Mouse (Mus musculus): ENCODE data around the gene Klhl23. TPM values are rescaled to one million over a fixed set of nuclear protein-coding genes. Genes with fewer than 3 reads are reported as not detected.

Gene Klhl23
- polyA plus RNA-seq, 1 experiment from 2014 or later: 20.2 TPM

DNA sequence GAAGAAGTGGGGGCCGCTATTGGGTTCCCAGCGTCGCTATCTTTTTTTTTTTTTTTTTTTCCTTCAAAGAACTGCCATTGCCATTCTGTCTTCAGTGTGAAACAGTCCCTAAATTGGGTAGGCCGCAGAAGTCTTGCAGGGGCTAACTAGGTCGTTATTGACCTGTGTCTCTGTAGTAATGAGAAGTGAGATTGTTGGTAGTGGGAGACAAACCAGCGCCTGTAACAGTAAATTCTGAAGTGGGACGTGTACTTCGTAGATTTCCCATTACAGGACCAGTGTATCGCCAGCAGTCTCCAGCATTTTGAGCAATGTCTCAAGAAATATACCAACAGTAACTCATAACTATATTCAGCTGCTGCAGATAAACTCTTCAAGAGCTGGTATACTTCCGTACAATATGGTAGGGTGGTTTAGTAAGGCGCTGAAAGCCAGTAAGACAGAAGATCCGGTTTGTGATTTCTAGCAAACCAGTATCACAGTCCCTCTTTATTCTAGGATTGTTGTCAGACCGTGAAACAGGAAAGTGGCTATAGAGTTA lies 40.4 kb downstream of the Klhl23 start:
- DNase-seq (no peak), ATAC-seq (ENCODE audit: low read depth) (no peak)
- Histone ChIP-seq H3K4me2 (peak overlapping the region; percentile 84), H3K9me3 (replicated peaks) (no peaks in the 10 kb centered on the region), H3K9ac (peak overlapping the region; percentile 100), H3K4me3 (replicated peaks) (peak overlapping the region; percentile 100), H3K27me3 (no peaks in the 10 kb centered on the region), H3K27ac (peak overlapping the region; percentile 91), H3K4me1 (replicated peaks) (peaks cover 28% of the 10 kb centered on the region), H3K36me3 (peaks cover 25% of the 10 kb centered on the region)
- WGBS (ENCODE audit: insufficient replicate concordance): under 1% methylated on average over 13 of the region's 13 CpGs

DNA sequence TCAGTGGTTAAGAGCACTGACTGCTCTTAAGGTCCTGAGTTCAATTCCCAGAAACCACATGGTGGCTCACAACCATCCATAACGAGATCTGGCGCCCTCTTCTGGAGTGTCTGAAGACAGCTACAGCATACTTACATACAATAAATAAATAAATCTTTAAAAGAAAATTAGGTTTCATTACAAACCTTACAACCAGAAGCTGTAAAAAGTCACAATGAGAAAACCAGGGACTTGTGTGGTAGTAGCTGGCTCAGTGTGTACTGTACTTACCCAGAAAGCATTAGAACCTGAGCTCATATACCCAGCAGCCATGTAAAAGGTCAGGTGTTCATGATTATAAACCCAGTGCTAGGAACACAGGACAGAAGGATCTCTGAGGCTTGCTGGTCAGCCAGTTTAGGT lies 62.2 kb downstream of the Klhl23 start:
- H3K36me3 ChIP-seq: peaks cover 13% of the 10 kb centered on the region
- 0 out of 2 replicates have a peak, but pooled peaks have one; percentile 4 for ATAC-seq (ENCODE audit: low read depth)
- H3K9me3 ChIP-seq (replicated peaks): no peaks in the 10 kb centered on the region
- 38% methylated on average over 2 of the region's 2 CpGs for WGBS (ENCODE audit: insufficient replicate concordance)
- H3K27me3 ChIP-seq: no peaks in the 10 kb centered on the region
- peak overlapping the region; percentile 87 for H3K4me3 ChIP-seq (replicated peaks)
- peaks cover 17% of the 10 kb centered on the region for H3K4me1 ChIP-seq (replicated peaks)
- H3K27ac ChIP-seq: peak overlapping the region; percentile 84
- DNase-seq: no peak
- H3K9ac ChIP-seq: peak overlapping the region; percentile 94
- H3K4me2 ChIP-seq: peak overlapping the region; percentile 66

DNA sequence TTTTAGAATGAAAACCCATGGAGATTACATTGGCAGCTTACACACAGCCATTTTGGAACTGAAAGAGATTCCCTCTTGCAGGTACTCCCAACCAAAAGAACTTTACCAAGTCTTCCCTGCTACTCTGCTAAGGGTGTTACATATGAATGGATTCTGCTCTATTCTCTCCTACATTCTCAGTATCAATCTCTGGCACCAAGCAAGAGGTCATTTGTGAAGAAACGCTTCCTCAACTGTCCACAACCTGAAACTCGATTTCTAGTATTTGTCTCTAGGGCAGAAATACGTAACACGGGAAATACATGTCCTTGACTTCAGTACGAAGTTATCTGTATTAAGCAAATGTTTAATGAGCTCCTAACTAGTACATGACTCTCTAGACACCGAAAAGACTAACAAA lies 62.8 kb downstream of the Klhl23 start:
- H3K4me2 ChIP-seq: peak overlapping the region; percentile 66
- WGBS (ENCODE audit: insufficient replicate concordance): 24% methylated on average over 6 of the region's 6 CpGs
- peak overlapping the region; percentile 84 for H3K27ac ChIP-seq
- peak overlapping the region; percentile 94 for H3K9ac ChIP-seq
- H3K9me3 ChIP-seq (replicated peaks): no peaks in the 10 kb centered on the region
- peak overlapping the region; percentile 87 for H3K4me3 ChIP-seq (replicated peaks)
- ATAC-seq (ENCODE audit: low read depth): no peak
- H3K4me1 ChIP-seq (replicated peaks): peaks cover 17% of the 10 kb centered on the region
- no peaks in the 10 kb centered on the region for H3K27me3 ChIP-seq
- DNase-seq: no peak
- H3K36me3 ChIP-seq: peaks cover 8% of the 10 kb centered on the region

DNA sequence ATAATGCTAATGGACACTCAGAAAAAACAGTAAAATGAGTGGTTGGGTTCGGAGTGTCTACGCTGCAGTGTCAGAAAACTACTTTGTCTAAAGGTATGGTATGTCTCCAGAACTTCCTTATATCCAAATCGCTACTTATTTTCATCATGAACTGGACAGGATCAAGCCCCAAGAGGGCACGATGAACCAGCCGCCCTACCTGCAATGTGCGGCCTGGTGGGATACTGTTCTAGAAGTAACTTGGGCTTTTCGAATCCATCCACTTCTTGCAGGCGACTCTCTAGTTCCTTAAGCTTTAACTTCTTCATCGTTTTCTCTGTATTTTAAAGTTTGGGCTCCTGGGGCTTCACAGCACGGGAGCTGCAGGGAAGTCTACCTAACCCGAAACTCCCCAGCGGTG lies 63.3 kb downstream of the Klhl23 start:
- Histone ChIP-seq H3K4me2 (peak overlapping the region; percentile 66), H3K36me3 (peaks cover 5% of the 10 kb centered on the region; the same call in 1 of the 2 replicates), H3K4me1 (replicated peaks) (peaks cover 17% of the 10 kb centered on the region), H3K9ac (peak overlapping the region; percentile 94), H3K4me3 (replicated peaks) (peak overlapping the region; percentile 87), H3K27ac (peak overlapping the region; percentile 84), H3K27me3 (no peaks in the 10 kb centered on the region), H3K9me3 (replicated peaks) (no peaks in the 10 kb centered on the region)
- WGBS (ENCODE audit: insufficient replicate concordance): 2% methylated on average over 12 of the region's 12 CpGs
- ATAC-seq (ENCODE audit: low read depth) (peak; percentile 55), DNase-seq (no peak)

DNA sequence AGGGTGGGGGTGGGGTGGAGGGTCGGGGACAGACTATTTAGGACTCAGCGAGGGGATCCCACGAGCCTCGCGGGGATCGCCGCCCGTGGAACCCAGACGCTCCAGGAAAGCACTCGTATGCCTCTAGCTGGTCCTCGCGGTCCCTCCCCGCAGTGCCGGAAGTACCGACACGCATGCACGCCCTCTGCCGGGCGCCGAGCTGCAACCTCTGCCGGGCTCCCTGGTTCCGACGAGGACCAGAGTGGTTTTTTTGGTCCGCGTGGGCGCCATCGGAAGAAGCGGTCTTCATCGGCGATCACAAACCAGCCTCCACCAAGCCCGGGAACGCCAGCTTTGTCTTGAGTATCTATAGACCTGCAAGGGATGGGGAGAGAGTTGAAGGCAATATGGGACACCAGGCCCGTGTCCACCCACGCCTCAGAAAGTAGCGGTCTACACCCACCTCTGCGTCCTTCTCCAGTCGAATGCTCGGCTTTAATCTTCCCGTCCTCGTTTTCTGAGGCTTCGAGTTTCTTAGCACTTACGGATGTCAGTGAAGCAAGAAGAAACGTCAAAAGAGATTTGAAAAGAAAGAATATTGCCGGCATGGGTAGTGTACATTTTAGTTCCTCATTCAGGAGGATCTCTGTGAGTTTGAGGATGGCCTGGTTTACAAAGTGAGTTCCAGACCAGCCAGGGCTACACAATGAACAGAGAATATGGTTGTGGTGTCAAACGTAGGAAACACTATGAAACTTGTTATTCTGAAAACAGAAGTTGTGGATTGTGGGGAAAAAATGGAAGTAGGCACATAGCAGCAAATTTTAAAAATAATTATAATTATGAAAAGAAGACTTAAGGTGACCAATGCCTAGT lies 63.9 kb downstream of the Klhl23 start, which contains the start of gene Mettl5:
Gene Mettl5 (minus strand): TSS at position 165 of the 855 bp plus-strand sequence.
- Histone ChIP-seq H3K36me3 (peaks cover 2% of the 10 kb centered on the region; the same call in 1 of the 2 replicates), H3K4me1 (replicated peaks) (peaks cover 18% of the 10 kb centered on the region), H3K4me2 (peak within 1 kb of the TSS; percentile 66), H3K27me3 (no peaks in the 10 kb centered on the region), H3K4me3 (replicated peaks) (peak within 1 kb of the TSS; percentile 87), H3K9ac (peak within 1 kb of the TSS; percentile 94), H3K27ac (peak within 1 kb of the TSS; percentile 84), H3K9me3 (replicated peaks) (no peaks in the 10 kb centered on the region)
- under 1% methylated on average over 45 of the region's 45 CpGs for WGBS (ENCODE audit: insufficient replicate concordance)
- ATAC-seq (ENCODE audit: low read depth): peak; percentile 98
- DNase-seq: peak; percentile 84

Other genes starting within 250 kb of the Klhl23 start
- gene Lrp2, start 235.9 kb upstream of the Klhl23 start, polyA plus RNA-seq (2015; fragmentation: Nextera tagmentation; extraction: Ambion mirVana): 0.06 and 0.09 TPM in 2 replicates
- 4.7 and 6.4 TPM in 2 replicates for gene Bbs5, start 174.8 kb upstream of the Klhl23 start, polyA plus RNA-seq (2015; fragmentation: Nextera tagmentation; extraction: Ambion mirVana)
- 0.42 and 0.43 TPM in 2 replicates for gene Klhl41, start 151.8 kb upstream of the Klhl23 start, polyA plus RNA-seq (2015; fragmentation: Nextera tagmentation; extraction: Ambion mirVana)
- gene Fastkd1, start 108.4 kb upstream of the Klhl23 start, polyA plus RNA-seq (2015; fragmentation: Nextera tagmentation; extraction: Ambion mirVana): 4.1 and 6.0 TPM in 2 replicates
- gene Ppig, start 99.4 kb upstream of the Klhl23 start, polyA plus RNA-seq (2015; fragmentation: Nextera tagmentation; extraction: Ambion mirVana): 79.7 and 100 TPM in 2 replicates
- gene Ccdc173, start 32.4 kb upstream of the Klhl23 start, polyA plus RNA-seq (2015; fragmentation: Nextera tagmentation; extraction: Ambion mirVana): 0.21 and 0.28 TPM in 2 replicates
- gene Phospho2, start 32.3 kb upstream of the Klhl23 start, polyA plus RNA-seq (2015; fragmentation: Nextera tagmentation; extraction: Ambion mirVana): 13.0 and 18.1 TPM in 2 replicates
- 204 and 266 TPM in 2 replicates for gene Ssb, start 39.6 kb downstream of the Klhl23 start, polyA plus RNA-seq (2015; fragmentation: Nextera tagmentation; extraction: Ambion mirVana)
- gene Mettl5, start 63.7 kb downstream of the Klhl23 start, polyA plus RNA-seq (2015; fragmentation: Nextera tagmentation; extraction: Ambion mirVana): 40.8 and 42.1 TPM in 2 replicates
- 5.1 and 6.0 TPM in 2 replicates for gene Ubr3, start 75.3 kb downstream of the Klhl23 start, polyA plus RNA-seq (2015; fragmentation: Nextera tagmentation; extraction: Ambion mirVana)
- gene Myo3b, start 217.2 kb downstream of the Klhl23 start, polyA plus RNA-seq (2015; fragmentation: Nextera tagmentation; extraction: Ambion mirVana): not detected in 2 replicates